Mouse (Mus musculus) liver, embryonic 12.5 days (tissue): Measurements from ENCODE around the gene Smdt1. TPM values are rescaled to one million over a fixed set of nuclear protein-coding genes. Genes with fewer than 3 reads are reported as not detected.
"Not testable (repeated sequence)": the region's sequence is repeated elsewhere in the genome, so short reads cannot be mapped to it uniquely, and the experiment has no call there.

Experiments
- ATAC-seq: fragments of 200-750 bp; cut with Nextera tagmentation; 2 replicates; pipeline ENCODE4 v1.8.0; 2017; ENCODE audit warnings: moderate number of reproducible peaks, mild to moderate bottlenecking, moderate library complexity
- H3K27ac ChIP-seq: fragments of 300-500 bp; sonication (generic); 2 replicates; pipeline ENCODE4 v1.5.1; 2016; ENCODE audit warnings: mild to moderate bottlenecking
- H3K27me3 ChIP-seq: fragments of 300-500 bp; sonication (generic); replicated peaks from 2 replicates; pipeline ENCODE4 v1.6.1; 2016; ENCODE audit warnings: mild to moderate bottlenecking, moderate library complexity
- H3K36me3 ChIP-seq: fragments of 300-500 bp; sonication (generic); 2 replicates; pipeline ENCODE4 v1.6.1; 2016; ENCODE audit warnings: mild to moderate bottlenecking, moderate library complexity
- H3K4me1 ChIP-seq: fragments of 300-500 bp; sonication (generic); 2 replicates; pipeline ENCODE4 v1.6.1; 2016
- H3K4me2 ChIP-seq: fragments of 300-500 bp; sonication (generic); 2 replicates; pipeline ENCODE4 v1.6.1; 2016; ENCODE audit warnings: mild to moderate bottlenecking, moderate library complexity
- H3K4me3 ChIP-seq: fragments of 300-500 bp; sonication (generic); 2 replicates; pipeline ENCODE4 v1.5.1; 2016; ENCODE audit warnings: mild to moderate bottlenecking, moderate library complexity
- H3K9ac ChIP-seq: fragments of 300-500 bp; sonication (generic); 2 replicates; pipeline ENCODE4 v1.6.1; 2016; ENCODE audit warnings: mild to moderate bottlenecking, moderate library complexity
- H3K9me3 ChIP-seq: fragments of 300-500 bp; sonication (generic); replicated peaks from 2 replicates; pipeline ENCODE4 v1.6.1; 2016; ENCODE audit warnings: mild to moderate bottlenecking, moderate library complexity
- WGBS: fragments of 180-500 bp; shearing (Covaris S2); methylation state at CpG from one replicate; pipeline ENCODE4 v1.1.7; 2016; ENCODE audit not compliant: insufficient replicate concordance; 5-methylcytosine and 5-hydroxymethylcytosine counted together
- polyA plus RNA-seq: library from polyadenylated mRNA; unstranded; fragments of >200 nt; fragmentation: Nextera tagmentation; extraction: Ambion mirVana; gene quantifications from 2 replicates; pipeline ENCODE4 v1.2.1, GENCODE M21; 2016

Gene Smdt1
- polyA plus RNA-seq, 1 experiment from 2014 or later, result 196 TPM

DNA sequence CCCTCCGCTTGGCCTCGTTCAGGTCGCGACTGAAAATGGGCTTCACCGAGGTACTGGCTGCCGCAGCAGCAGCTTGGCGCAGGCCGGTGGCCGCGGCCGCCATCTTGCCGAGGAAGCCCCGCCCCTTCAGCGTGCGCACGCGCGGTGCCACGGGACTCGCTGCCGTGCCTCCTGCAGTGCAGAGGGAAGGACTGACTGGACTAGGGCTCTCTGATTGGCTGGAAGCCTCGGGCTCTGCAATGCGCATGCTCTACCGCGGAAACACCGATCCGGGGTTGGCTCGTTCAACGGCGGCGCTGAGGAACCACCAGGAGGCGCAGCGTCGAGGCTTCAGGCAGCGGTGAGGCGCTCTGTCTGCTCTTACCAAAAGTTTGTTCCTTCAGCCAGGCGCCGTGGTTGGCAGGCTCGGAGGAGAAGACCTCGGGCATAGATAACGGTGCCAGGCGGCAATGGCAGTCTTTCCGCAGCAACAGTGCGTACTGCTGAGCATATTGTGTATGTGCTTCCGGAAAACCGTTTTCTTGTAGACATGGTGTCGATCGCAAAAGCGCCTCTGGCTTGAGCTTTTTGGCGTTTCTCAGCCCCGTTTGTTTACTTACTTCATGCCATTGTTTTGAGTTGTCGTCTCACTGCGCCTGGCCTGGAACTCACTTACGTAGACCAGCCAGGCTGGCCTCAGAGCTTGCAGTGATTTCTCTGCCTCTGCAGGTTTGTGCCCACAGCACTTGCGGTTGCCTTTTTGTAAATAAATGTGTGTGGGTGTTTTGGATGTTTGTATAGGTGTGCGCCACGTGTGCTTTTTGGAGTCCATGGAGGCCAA is 15.6 kb downstream of the Smdt1 start, which contains the start of gene Ndufa6:
TSS of gene Ndufa6 (minus strand) at position 197 of the 820 bp plus-strand sequence.
- Histone ChIP-seq H3K27ac (peak within 1 kb of the TSS; percentile 94), H3K27me3 (no peaks in the 10 kb centered on the region), H3K36me3 (peaks cover 22% of the 10 kb centered on the region), H3K9me3 (no peaks in the 10 kb centered on the region), H3K4me1 (peaks cover 58% of the 10 kb centered on the region), H3K9ac (peak within 1 kb of the TSS; percentile 99), H3K4me3 (peak within 1 kb of the TSS; percentile 96), H3K4me2 (peak within 1 kb of the TSS; percentile 84)
- WGBS, result 2% methylated on average over 57 of the region's 57 CpGs
- peak; percentile 99 for ATAC-seq

DNA sequence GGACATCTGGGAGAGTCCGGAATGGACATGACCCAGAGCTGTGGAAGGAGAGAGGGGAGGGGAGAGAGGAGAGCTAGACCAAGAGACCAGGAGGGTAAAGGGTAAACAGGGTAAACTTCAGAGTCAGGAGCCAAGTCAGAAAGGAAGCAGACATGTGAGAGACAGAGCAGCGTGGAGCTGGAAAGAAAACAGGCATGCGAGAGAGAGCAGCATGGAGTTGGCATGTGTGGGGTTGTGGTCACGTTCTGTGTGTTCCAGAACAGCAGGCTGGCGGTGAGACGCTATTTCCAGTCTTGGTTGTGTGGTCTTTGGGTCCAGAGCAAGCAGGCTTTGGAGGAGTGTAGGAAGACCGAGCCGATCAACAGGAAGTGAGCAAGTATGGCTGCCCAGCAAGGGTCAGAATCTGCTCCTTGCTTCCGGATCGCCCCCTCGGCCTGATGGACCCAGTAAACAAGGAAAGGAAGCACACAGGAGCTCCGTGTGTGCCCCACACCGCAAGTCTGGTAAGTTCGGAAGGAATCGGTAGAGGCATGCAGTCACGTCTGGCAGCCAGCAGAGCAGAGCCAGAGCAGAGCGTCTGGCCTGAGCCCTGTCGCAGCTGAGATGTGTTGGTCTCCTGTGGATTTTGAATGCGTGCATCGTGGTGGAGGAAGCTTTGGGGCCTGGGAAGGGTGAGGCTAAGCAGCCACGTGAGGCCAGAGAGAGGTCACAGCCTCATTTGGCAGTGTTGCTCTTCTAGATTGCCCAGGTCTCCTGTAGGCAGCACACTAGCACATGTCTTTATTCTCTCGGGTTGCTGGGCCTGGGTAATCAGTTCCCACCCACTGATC is 19.9 kb downstream of the Smdt1 start:
- no peaks in the 10 kb centered on the region for H3K27me3 ChIP-seq
- H3K9ac ChIP-seq, result no peak overlapping the region
- 61% methylated on average over 22 of the region's 22 CpGs for WGBS
- peaks cover 35% of the 10 kb centered on the region for H3K4me1 ChIP-seq
- H3K27ac ChIP-seq, result peak overlapping the region; percentile 31; the same call in 1 of the 2 replicates
- H3K36me3 ChIP-seq, result no peaks in the 10 kb centered on the region
- no peak overlapping the region for H3K4me3 ChIP-seq
- no peak for ATAC-seq
- H3K4me2 ChIP-seq, result 0 out of 2 replicates have a peak overlapping the region, but pooled peaks have one; percentile 3
- H3K9me3 ChIP-seq, result no peaks in the 10 kb centered on the region

DNA sequence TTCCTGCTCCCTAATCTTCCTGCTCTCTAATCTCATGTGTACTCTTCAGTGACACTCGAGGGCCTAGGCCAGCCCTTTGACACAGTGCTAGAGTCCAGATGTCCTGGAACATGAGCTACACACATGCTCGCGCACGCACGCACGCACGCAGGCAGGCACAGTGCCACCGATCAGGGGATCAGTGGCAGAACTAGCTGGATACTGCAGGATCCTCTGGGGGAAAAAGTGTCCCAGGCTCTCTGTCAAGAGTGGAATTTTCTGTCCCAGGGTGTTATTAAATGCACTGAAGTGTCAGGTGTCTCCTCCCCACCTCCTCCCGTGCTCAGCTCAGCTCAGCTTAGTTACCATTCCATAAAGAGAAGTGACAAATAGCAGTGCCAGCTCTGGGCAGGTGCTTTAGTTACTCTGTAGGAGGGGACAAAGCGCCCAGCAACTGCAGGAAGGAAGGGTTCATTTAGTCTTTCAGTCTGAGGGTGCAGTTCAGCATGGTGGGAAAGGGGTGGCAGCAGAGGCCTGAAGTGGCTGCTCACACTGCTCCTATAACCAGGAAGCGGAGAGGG is 22.8 kb downstream of the Smdt1 start:
- peak overlapping the region; percentile 5 for H3K27ac ChIP-seq
- H3K4me1 ChIP-seq, result peaks cover 26% of the 10 kb centered on the region
- H3K9me3 ChIP-seq, result no peaks in the 10 kb centered on the region
- WGBS, result 74% methylated on average over 11 of the region's 11 CpGs
- H3K4me2 ChIP-seq, result no peak overlapping the region
- no peak overlapping the region for H3K4me3 ChIP-seq
- H3K9ac ChIP-seq, result no peak overlapping the region
- peak; percentile 54; the same call in 1 of the 2 replicates for ATAC-seq
- H3K36me3 ChIP-seq, result no peaks in the 10 kb centered on the region
- no peaks in the 10 kb centered on the region for H3K27me3 ChIP-seq

DNA sequence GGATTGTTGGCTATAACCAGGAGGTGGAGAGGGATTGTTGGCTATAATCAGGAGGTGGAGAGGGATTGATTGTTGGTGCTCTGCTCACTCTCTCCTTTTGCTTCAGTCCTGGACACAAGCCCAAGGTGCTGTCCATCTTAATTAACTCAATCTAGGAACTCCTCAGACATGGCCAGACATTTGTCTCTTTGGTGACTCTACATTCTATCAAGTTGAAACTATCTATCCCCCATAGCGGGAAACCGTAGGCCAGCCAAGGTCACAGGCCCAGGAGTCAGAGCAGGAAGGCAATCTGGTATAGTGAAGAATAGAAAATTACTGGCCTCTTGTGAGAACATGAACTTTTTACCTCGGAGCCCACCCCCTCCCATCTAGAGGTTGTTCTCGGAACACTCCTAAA is 23.5 kb downstream of the Smdt1 start:
- no peak for ATAC-seq
- H3K4me3 ChIP-seq, result no peak overlapping the region
- peaks cover 26% of the 10 kb centered on the region for H3K4me1 ChIP-seq
- no peaks in the 10 kb centered on the region for H3K9me3 ChIP-seq
- WGBS, result 77% methylated on average over 4 of the region's 4 CpGs
- H3K27ac ChIP-seq, result no peak overlapping the region
- no peaks in the 10 kb centered on the region for H3K27me3 ChIP-seq
- no peak overlapping the region for H3K9ac ChIP-seq
- H3K4me2 ChIP-seq, result no peak overlapping the region
- H3K36me3 ChIP-seq, result no peaks in the 10 kb centered on the region

DNA sequence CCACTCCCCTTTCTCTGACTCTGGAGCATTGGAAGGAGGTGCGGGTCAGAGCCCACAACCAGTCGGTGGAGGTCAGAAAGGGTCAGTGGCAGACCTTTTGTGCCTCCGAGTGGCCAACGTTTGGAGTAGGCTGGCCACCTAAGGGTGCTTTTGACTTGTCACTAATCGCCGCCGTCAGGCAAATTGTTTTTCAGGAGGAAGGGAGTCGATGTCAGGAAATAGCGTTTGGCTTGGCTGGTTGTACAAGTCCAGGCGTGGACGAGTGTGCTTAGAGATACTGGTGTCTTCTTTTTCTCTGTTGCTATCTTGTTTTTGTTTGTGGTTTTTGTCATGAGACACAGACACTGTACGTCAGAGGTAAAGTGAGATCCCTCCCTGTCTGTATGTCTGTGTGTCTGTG is 25.0 kb downstream of the Smdt1 start:
- WGBS, result 32% methylated on average over 11 of the region's 12 CpGs
- H3K36me3 ChIP-seq, result not testable (repeated sequence)

DNA sequence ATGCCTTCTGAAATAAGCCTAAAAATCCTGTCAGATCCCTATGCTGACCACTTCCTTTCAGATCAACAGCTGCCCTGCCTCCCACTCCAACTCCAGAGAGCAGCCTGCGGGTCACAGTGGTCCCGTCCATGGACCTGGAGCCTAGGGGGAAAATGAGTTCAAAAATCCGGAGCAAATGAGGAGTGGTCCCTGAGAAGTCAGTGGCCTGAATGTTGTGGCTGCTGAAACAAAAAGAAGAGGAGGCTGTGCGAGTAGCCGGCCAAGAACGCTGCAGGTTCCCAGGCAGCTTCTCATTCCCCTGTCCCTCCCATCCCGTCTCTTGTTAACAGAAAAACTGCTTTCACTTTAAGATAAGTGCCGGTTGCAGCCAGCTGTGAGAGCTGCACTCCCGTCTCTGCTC is 25.8 kb downstream of the Smdt1 start:
- not testable (repeated sequence) for H3K9ac ChIP-seq, ATAC-seq, H3K27me3 ChIP-seq, H3K36me3 ChIP-seq, H3K9me3 ChIP-seq, H3K27ac ChIP-seq, H3K4me3 ChIP-seq
- WGBS, result 9% methylated on average over 6 of the region's 9 CpGs
- H3K4me1 ChIP-seq, result peaks cover 14% of the 10 kb centered on the region
- H3K4me2 ChIP-seq, result peak overlapping the region; percentile 49

More for the DNA sequence above, 25.0 kb downstream of the Smdt1 start:
- not testable (repeated sequence) for H3K4me2 ChIP-seq, H3K27ac ChIP-seq, H3K4me3 ChIP-seq, H3K27me3 ChIP-seq, H3K9ac ChIP-seq, H3K9me3 ChIP-seq, ATAC-seq
- peaks cover 20% of the 10 kb centered on the region for H3K4me1 ChIP-seq

DNA sequence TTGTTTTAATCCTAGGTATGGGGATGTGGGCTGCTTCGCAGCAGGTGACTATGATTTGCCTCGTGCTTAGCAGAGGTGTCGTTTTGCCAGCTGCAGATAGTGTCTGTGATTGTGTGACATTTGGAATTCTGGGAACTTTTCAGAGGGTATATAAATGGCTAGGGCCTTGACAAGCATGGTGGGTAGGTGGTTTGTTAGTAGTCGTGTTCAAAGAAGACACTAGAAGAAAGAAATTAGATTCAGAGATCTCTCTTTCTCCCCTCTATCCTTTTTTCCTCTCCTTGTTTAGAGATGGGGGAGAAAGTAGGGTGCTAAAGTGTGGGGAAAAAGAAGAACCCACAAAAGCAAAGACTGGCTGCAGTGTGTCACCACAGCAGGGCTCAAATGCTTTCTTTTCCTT is 29.4 kb downstream of the Smdt1 start:
- Histone ChIP-seq H3K4me1 (no peaks in the 10 kb centered on the region), H3K4me2 (no peak overlapping the region), H3K4me3 (no peak overlapping the region), H3K9me3 (no peaks in the 10 kb centered on the region), H3K9ac (no peak overlapping the region), H3K36me3 (no peaks in the 10 kb centered on the region), H3K27ac (no peak overlapping the region), H3K27me3 (no peaks in the 10 kb centered on the region)
- WGBS, result 68% methylated on average over 4 of the region's 4 CpGs
- ATAC-seq, result no peak

DNA sequence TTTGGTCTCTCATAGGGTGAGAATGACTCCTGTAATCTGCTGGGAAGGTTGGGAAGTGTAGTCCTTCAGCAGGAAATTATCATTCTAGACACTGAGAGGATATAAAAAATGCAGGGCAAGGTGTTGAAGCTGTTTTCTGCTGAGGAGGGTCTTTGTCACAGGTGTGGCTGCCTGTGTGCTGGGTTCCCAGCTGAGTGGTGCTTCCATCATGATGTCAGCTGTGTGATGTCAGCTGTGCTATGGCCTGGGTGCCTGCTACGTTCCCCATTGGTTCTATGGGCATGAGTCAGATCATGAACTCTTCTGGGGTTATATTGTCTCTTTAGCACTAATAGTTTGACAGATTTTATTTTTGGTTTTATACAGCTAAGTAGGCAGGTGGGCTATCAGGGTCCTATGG is 30.1 kb downstream of the Smdt1 start:
- ATAC-seq, result no peak
- WGBS, result 70% methylated on average over 1 of the region's 1 CpGs

DNA sequence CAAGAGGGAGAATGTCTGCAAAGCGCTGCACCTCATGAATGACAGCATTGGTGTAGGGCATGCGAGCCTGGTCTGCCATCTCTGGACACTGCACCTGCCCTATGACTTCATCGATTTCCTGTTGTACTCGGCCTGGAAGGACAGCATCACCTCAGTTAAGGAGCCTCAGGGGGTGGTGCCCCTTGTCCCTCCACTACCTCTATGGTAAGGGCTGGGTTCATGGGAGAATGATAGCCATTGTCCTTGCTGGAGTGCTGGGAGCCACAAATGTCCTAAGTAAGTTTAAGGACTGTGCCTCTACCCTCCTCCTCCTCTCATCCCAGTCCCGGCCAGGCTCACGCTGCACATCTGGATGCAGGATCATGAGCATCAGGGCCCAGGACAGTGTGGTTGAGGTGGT is 33.7 kb downstream of the Smdt1 start:
- Histone ChIP-seq H3K4me1 (no peaks in the 10 kb centered on the region), H3K4me2 (no peak overlapping the region), H3K9ac (no peak overlapping the region), H3K27me3 (no peaks in the 10 kb centered on the region; the same call in 1 of the 2 replicates), H3K4me3 (no peak overlapping the region), H3K36me3 (peaks cover 6% of the 10 kb centered on the region; the same call in 1 of the 2 replicates), H3K27ac (no peak overlapping the region), H3K9me3 (no peaks in the 10 kb centered on the region)
- WGBS, result 75% methylated on average over 6 of the region's 6 CpGs
- ATAC-seq, result no peak

More for the DNA sequence above, 30.1 kb downstream of the Smdt1 start:
- Histone ChIP-seq H3K9ac (no peak overlapping the region), H3K9me3 (no peaks in the 10 kb centered on the region), H3K27ac (no peak overlapping the region), H3K4me1 (no peaks in the 10 kb centered on the region), H3K27me3 (no peaks in the 10 kb centered on the region), H3K4me2 (no peak overlapping the region), H3K4me3 (no peak overlapping the region), H3K36me3 (peaks cover 5% of the 10 kb centered on the region; the same call in 1 of the 2 replicates)

DNA sequence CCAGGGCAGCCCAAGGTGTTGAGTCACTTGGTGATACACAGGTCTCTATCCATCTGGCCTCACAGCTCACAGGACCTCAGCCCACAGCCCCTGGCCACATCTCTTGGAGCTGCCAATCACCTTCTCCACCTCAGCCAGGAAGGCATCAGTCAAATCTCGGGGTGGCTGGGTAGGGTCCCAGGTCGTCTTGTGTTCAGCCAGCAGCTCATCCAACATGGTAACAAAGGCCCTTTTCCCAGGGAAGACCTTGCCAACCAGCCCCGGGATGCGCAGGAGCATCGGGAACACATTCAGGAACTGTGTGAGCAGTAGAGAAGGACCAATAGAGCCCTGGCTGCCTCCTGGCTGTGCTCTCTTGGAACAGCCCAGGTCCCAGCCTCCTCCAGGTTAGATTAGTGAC is 34.2 kb downstream of the Smdt1 start:
- no peak overlapping the region for H3K27ac ChIP-seq
- H3K9ac ChIP-seq, result no peak overlapping the region
- 0 out of 2 replicates have a peak, but pooled peaks cover 4% of the 10 kb centered on the region for H3K4me1 ChIP-seq
- no peak overlapping the region for H3K4me2 ChIP-seq
- WGBS, result 63% methylated on average over 5 of the region's 5 CpGs
- H3K9me3 ChIP-seq, result no peaks in the 10 kb centered on the region
- H3K4me3 ChIP-seq, result no peak overlapping the region
- H3K27me3 ChIP-seq, result no peaks in the 10 kb centered on the region; the same call in 1 of the 2 replicates
- no peak for ATAC-seq
- peaks cover 6% of the 10 kb centered on the region; the same call in 1 of the 2 replicates for H3K36me3 ChIP-seq

DNA sequence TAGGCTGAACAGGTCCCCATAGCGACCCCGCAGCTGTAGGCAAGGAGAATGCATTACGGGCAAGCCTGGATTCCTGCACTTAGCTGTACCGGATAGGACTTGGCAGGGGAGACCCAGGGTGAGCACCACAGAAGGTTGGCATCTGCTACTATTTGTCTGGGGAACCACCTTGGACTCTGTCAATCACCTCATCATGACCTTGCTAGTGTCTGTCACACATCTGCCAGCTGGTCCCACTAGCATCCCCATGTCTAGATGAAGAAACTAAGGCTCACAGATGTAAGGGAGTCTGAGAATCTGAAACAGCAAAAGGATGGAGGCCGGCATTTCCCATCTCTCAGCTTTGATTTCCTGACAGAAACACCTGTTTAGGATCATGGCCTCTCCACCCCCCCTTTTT is 35.7 kb downstream of the Smdt1 start:
- Histone ChIP-seq H3K4me2 (no peak overlapping the region), H3K27me3 (peaks cover 2% of the 10 kb centered on the region; the same call in 1 of the 2 replicates), H3K4me1 (peaks cover 8% of the 10 kb centered on the region; the same call in 1 of the 2 replicates), H3K27ac (no peak overlapping the region), H3K9me3 (no peaks in the 10 kb centered on the region), H3K36me3 (peaks cover 6% of the 10 kb centered on the region; the same call in 1 of the 2 replicates), H3K4me3 (no peak overlapping the region), H3K9ac (no peak overlapping the region)
- WGBS, result 73% methylated on average over 5 of the region's 5 CpGs
- no peak for ATAC-seq
